Mouse (Mus musculus): ENCODE data around the gene Rab3il1. TPM values are rescaled to one million over a fixed set of nuclear protein-coding genes. Genes with fewer than 3 reads are reported as not detected.

Rab3il1 gene
- 36.8 and 40.1 TPM in 2 replicates for polyA plus RNA-seq (2014; fragmentation: Nextera tagmentation; extraction: Ambion mirVana)

GRCm38 (mm10) chr19:10001206-10001969 lies at the start of gene Rab3il1, which contains the start of gene Best1:
Rab3il1 (plus strand) TSS chr19:10001669.
Best1 (minus strand) TSS chr19:10001633.
- Histone ChIP-seq H3K4me3 (ENCODE audit: low read depth, low read length) (no peak within 1 kb of the TSS), H3K27ac (ENCODE audit: low read depth, low read length) (no peak within 1 kb of the TSS), H3K9me3 (ENCODE audit: control insufficient read depth, low read length) (no peaks in the 10 kb centered on the region; the same call in 1 of the 2 replicates), H3K27me3 (ENCODE audit: control insufficient read depth, insufficient read depth, low read length) (no peaks in the 10 kb centered on the region), H3K4me1 (ENCODE audit: control insufficient read depth, insufficient read depth, low read length) (no peaks in the 10 kb centered on the region), H3K36me3 (ENCODE audit: control insufficient read depth, insufficient read depth, low read length) (no peaks in the 10 kb centered on the region), H3K9ac (ENCODE audit: low read length) (no peak within 1 kb of the TSS), H3K4me2 (no peak within 1 kb of the TSS)
- no peak for DNase-seq (ENCODE audit: low spot score, missing footprints)
- no peak for ATAC-seq (ENCODE audit: low FRiP score)
- WGBS = 80% methylated on average over 7 of the region's 7 CpGs

DNA sequence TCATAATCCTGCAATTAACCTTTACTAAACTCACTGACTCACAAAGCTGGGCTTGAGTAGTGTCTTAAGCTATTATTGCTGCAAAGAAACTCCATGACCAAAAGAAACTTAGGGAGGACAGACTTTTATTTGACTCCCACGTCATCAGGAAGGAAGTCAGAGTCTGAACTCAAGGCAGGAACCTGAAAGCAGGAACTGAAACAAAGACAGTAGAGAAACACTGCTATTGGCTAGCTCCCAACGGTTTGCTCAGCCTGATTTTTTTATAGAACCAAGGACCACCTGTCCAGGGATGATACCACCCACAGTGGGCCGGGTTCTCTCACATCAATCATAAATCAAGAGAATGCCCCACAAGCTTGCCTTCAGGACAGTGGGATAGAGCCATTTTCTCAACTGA lies 49.1 kb upstream of the Rab3il1 start:
- Histone ChIP-seq H3K4me2 (no peak overlapping the region), H3K4me3 (ENCODE audit: low read depth, low read length) (no peak overlapping the region), H3K9ac (ENCODE audit: low read length) (no peak overlapping the region), H3K27me3 (ENCODE audit: control insufficient read depth, insufficient read depth, low read length) (no peaks in the 10 kb centered on the region), H3K27ac (ENCODE audit: low read depth, low read length) (no peak overlapping the region), H3K36me3 (ENCODE audit: control insufficient read depth, insufficient read depth, low read length) (no peaks in the 10 kb centered on the region), H3K9me3 (ENCODE audit: control insufficient read depth, low read length) (no peaks in the 10 kb centered on the region), H3K4me1 (ENCODE audit: control insufficient read depth, insufficient read depth, low read length) (no peaks in the 10 kb centered on the region)
- DNase-seq (ENCODE audit: low spot score, missing footprints) (no peak), ATAC-seq (ENCODE audit: low FRiP score) (no peak)
- WGBS = 81% methylated on average over 3 of the region's 3 CpGs

DNA sequence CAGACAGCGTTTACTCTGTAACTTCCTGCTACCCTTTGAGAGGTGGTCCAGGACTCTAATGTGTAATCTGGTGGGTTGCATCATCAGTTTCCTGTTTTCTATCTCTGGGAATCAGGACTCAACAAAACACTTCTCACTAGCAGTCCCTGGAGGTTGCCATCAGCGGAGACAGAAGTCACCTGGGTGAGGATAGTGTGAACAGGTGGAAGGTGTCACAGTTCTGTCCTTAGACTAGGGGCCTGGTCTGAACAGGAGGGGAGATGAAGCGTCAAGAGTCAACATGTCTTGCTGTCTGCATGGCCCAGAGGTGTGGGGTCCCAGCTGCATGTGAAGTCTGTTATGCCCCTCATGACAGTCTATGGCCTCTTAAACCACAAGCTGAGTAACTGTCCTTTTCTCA lies 48.6 kb upstream of the Rab3il1 start:
- Histone ChIP-seq H3K27ac (ENCODE audit: low read depth, low read length) (no peak overlapping the region), H3K4me3 (ENCODE audit: low read depth, low read length) (no peak overlapping the region), H3K9me3 (ENCODE audit: control insufficient read depth, low read length) (no peaks in the 10 kb centered on the region), H3K9ac (ENCODE audit: low read length) (no peak overlapping the region), H3K27me3 (ENCODE audit: control insufficient read depth, insufficient read depth, low read length) (no peaks in the 10 kb centered on the region), H3K36me3 (ENCODE audit: control insufficient read depth, insufficient read depth, low read length) (no peaks in the 10 kb centered on the region), H3K4me2 (no peak overlapping the region), H3K4me1 (ENCODE audit: control insufficient read depth, insufficient read depth, low read length) (no peaks in the 10 kb centered on the region)
- WGBS = 84% methylated on average over 3 of the region's 3 CpGs
- DNase-seq (ENCODE audit: low spot score, missing footprints) (peak; percentile 81), ATAC-seq (ENCODE audit: low FRiP score) (no peak)

- Histone ChIP-seq H3K9ac (ENCODE audit: low read length) (no peak overlapping the region), H3K4me3 (ENCODE audit: low read depth, low read length) (no peak overlapping the region), H3K27ac (ENCODE audit: low read depth, low read length) (no peak overlapping the region), H3K4me1 (ENCODE audit: control insufficient read depth, insufficient read depth, low read length) (no peaks in the 10 kb centered on the region), H3K9me3 (ENCODE audit: control insufficient read depth, low read length) (no peaks in the 10 kb centered on the region), H3K4me2 (no peak overlapping the region), H3K27me3 (ENCODE audit: control insufficient read depth, insufficient read depth, low read length) (no peaks in the 10 kb centered on the region), H3K36me3 (ENCODE audit: control insufficient read depth, insufficient read depth, low read length) (no peaks in the 10 kb centered on the region)
- DNase-seq (ENCODE audit: low spot score, missing footprints) (peak; percentile 82), ATAC-seq (ENCODE audit: low FRiP score) (peak; percentile 46; the same call in 1 of the 2 replicates)
- WGBS = 58% methylated on average over 7 of the region's 7 CpGs
Observed at GRCm38 (mm10) chr19:9954055-9954810, 47.2 kb upstream of the Rab3il1 start.

DNA sequence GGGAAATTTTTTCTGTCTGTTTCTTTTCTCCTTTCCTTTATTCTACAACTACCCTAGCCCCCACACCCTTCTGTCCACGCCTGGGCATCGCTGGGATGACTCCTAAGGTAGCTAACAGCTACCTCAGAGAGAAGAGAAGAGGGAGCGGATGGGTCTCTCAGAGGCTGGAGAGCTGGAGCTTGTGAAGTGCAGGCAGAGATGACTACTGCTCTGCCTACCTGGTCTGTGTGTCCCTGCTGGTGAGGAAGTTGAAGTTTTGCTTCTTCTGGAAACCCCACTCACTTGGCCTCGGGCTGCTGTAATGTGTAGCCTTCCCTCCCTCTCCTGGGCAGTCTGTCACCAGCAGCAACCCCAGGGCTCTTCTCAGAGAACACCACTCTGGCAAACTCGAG lies 46.7 kb upstream of the Rab3il1 start:
- Histone ChIP-seq H3K9ac (ENCODE audit: low read length) (no peak overlapping the region), H3K4me3 (ENCODE audit: low read depth, low read length) (no peak overlapping the region), H3K4me1 (ENCODE audit: control insufficient read depth, insufficient read depth, low read length) (no peaks in the 10 kb centered on the region), H3K27ac (ENCODE audit: low read depth, low read length) (no peak overlapping the region), H3K27me3 (ENCODE audit: control insufficient read depth, insufficient read depth, low read length) (no peaks in the 10 kb centered on the region), H3K9me3 (ENCODE audit: control insufficient read depth, low read length) (no peaks in the 10 kb centered on the region), H3K36me3 (ENCODE audit: control insufficient read depth, insufficient read depth, low read length) (no peaks in the 10 kb centered on the region), H3K4me2 (no peak overlapping the region)
- 50% methylated on average over 5 of the region's 5 CpGs for WGBS
- peak; percentile 81 for DNase-seq (ENCODE audit: low spot score, missing footprints)
- no peak for ATAC-seq (ENCODE audit: low FRiP score)

- Histone ChIP-seq H3K9me3 (ENCODE audit: control insufficient read depth, low read length) (no peaks in the 10 kb centered on the region), H3K4me2 (no peak overlapping the region), H3K4me1 (ENCODE audit: control insufficient read depth, insufficient read depth, low read length) (no peaks in the 10 kb centered on the region), H3K27ac (ENCODE audit: low read depth, low read length) (no peak overlapping the region), H3K27me3 (ENCODE audit: control insufficient read depth, insufficient read depth, low read length) (no peaks in the 10 kb centered on the region), H3K36me3 (ENCODE audit: control insufficient read depth, insufficient read depth, low read length) (no peaks in the 10 kb centered on the region), H3K4me3 (ENCODE audit: low read depth, low read length) (no peak overlapping the region), H3K9ac (ENCODE audit: low read length) (no peak overlapping the region)
- no peak for ATAC-seq (ENCODE audit: low FRiP score)
- WGBS = 89% methylated on average over 1 of the region's 1 CpGs
- DNase-seq (ENCODE audit: low spot score, missing footprints) = peak; percentile 33
Observed at GRCm38 (mm10) chr19:9955438-9955837, 46.0 kb upstream of the Rab3il1 start.

GRCm38 (mm10) chr19:9956624-9957388 lies 44.7 kb upstream of the Rab3il1 start:
- H3K4me1 ChIP-seq (ENCODE audit: control insufficient read depth, insufficient read depth, low read length) = no peaks in the 10 kb centered on the region
- no peaks in the 10 kb centered on the region for H3K9me3 ChIP-seq (ENCODE audit: control insufficient read depth, low read length)
- H3K4me2 ChIP-seq = no peak overlapping the region
- H3K27ac ChIP-seq (ENCODE audit: low read depth, low read length) = no peak overlapping the region
- H3K4me3 ChIP-seq (ENCODE audit: low read depth, low read length) = no peak overlapping the region
- H3K36me3 ChIP-seq (ENCODE audit: control insufficient read depth, insufficient read depth, low read length) = no peaks in the 10 kb centered on the region
- no peak overlapping the region for H3K9ac ChIP-seq (ENCODE audit: low read length)
- H3K27me3 ChIP-seq (ENCODE audit: control insufficient read depth, insufficient read depth, low read length) = no peaks in the 10 kb centered on the region
- ATAC-seq (ENCODE audit: low FRiP score) (peak; percentile 40; the same call in 1 of the 2 replicates), DNase-seq (ENCODE audit: low spot score, missing footprints) (peak; percentile 59)
- 84% methylated on average over 4 of the region's 4 CpGs for WGBS

- Histone ChIP-seq H3K4me2 (no peak overlapping the region), H3K36me3 (ENCODE audit: control insufficient read depth, insufficient read depth, low read length) (no peaks in the 10 kb centered on the region), H3K4me1 (ENCODE audit: control insufficient read depth, insufficient read depth, low read length) (no peaks in the 10 kb centered on the region), H3K9ac (ENCODE audit: low read length) (no peak overlapping the region), H3K4me3 (ENCODE audit: low read depth, low read length) (no peak overlapping the region), H3K27ac (ENCODE audit: low read depth, low read length) (no peak overlapping the region), H3K9me3 (ENCODE audit: control insufficient read depth, low read length) (no peaks in the 10 kb centered on the region), H3K27me3 (ENCODE audit: control insufficient read depth, insufficient read depth, low read length) (no peaks in the 10 kb centered on the region)
- peak; percentile 33 for DNase-seq (ENCODE audit: low spot score, missing footprints)
- WGBS = 88% methylated on average over 5 of the region's 5 CpGs
- ATAC-seq (ENCODE audit: low FRiP score) = no peak
Observed at GRCm38 (mm10) chr19:9957965-9958364, 43.5 kb upstream of the Rab3il1 start.
